Mouse (Mus musculus): ENCODE data around the gene Gabrg3. TPM values are rescaled to one million over a fixed set of nuclear protein-coding genes. Genes with fewer than 3 reads are reported as not detected.

The Gabrg3 gene
- polyA plus RNA-seq, 1 experiment from 2014 or later, result 0.78 TPM

GRCm38 (mm10) chr7:57138072-57138704 is 248.8 kb downstream of the Gabrg3 start:
- Histone ChIP-seq H3K9ac (ENCODE audit: low read length) (no peak overlapping the region), H3K4me3 (ENCODE audit: control insufficient read depth in 1 of 2, insufficient read depth in 1 of 2, low read depth in 1 of 2, low read length in 2 of 2) (no peak overlapping the region), H3K27ac (replicated peaks in 1 of 2; ENCODE audit: control insufficient read depth in 1 of 2, insufficient read depth in 1 of 2, low read depth in 2 of 2, low read length in 2 of 2) (no peak overlapping the region), H3K27me3 (ENCODE audit: control insufficient read depth, insufficient read depth, low read length) (no peaks in the 10 kb centered on the region), H3K4me1 (ENCODE audit: control insufficient read depth in 2 of 2, insufficient read depth in 2 of 2, low read length in 2 of 2) (no peaks in the 10 kb centered on the region), H3K4me2 (ENCODE audit: low read length) (no peak overlapping the region), H3K9me3 (ENCODE audit: control insufficient read depth, low read length) (peaks cover 7% of the 10 kb centered on the region; the same call in 1 of the 2 replicates), H3K36me3 (ENCODE audit: control insufficient read depth, insufficient read depth, low read length) (no peaks in the 10 kb centered on the region)
- 71% methylated on average over 4 of the region's 4 CpGs for WGBS
- ATAC-seq (ENCODE audit: insufficient number of reproducible peaks, insufficient read depth, low FRiP score, low read depth), result no peak

GRCm38 (mm10) chr7:57133009-57133408 is 254.0 kb downstream of the Gabrg3 start:
- H3K4me3 ChIP-seq (ENCODE audit: control insufficient read depth in 1 of 2, insufficient read depth in 1 of 2, low read depth in 1 of 2, low read length in 2 of 2), result no peak overlapping the region
- no peaks in the 10 kb centered on the region for H3K4me1 ChIP-seq (ENCODE audit: control insufficient read depth in 2 of 2, insufficient read depth in 2 of 2, low read length in 2 of 2)
- H3K4me2 ChIP-seq (ENCODE audit: low read length), result no peak overlapping the region
- no peak for ATAC-seq (ENCODE audit: insufficient number of reproducible peaks, insufficient read depth, low FRiP score, low read depth)
- H3K9ac ChIP-seq (ENCODE audit: low read length), result no peak overlapping the region
- no peak overlapping the region for H3K27ac ChIP-seq (replicated peaks in 1 of 2; ENCODE audit: control insufficient read depth in 1 of 2, insufficient read depth in 1 of 2, low read depth in 2 of 2, low read length in 2 of 2)
- no peaks in the 10 kb centered on the region for H3K27me3 ChIP-seq (ENCODE audit: control insufficient read depth, insufficient read depth, low read length)
- H3K9me3 ChIP-seq (ENCODE audit: control insufficient read depth, low read length), result 0 out of 2 replicates have a peak, but pooled peaks cover 3% of the 10 kb centered on the region
- 63% methylated on average over 4 of the region's 4 CpGs for WGBS
- H3K36me3 ChIP-seq (ENCODE audit: control insufficient read depth, insufficient read depth, low read length), result no peaks in the 10 kb centered on the region

DNA sequence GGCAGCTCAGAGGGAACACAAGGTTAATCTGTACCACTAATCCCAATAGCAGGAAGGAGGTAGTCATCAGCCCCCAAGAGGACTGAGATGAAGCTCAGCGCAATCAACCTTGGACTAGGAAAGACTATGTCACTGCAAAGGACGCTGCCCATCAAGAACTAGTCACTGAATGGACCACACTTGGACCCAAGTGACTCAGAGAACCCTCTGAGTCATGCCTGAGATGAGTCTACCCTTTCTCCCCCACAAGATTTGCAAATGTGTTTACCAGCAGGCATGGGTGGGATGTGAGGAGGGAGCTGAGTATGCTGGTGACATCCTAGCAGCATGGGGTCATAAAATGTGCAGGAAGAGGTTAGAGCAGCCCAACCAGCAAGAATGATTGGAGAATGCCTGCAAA is 254.5 kb downstream of the Gabrg3 start:
- no peak overlapping the region for H3K4me2 ChIP-seq (ENCODE audit: low read length)
- H3K27ac ChIP-seq (replicated peaks in 1 of 2; ENCODE audit: control insufficient read depth in 1 of 2, insufficient read depth in 1 of 2, low read depth in 2 of 2, low read length in 2 of 2), result no peak overlapping the region
- H3K9ac ChIP-seq (ENCODE audit: low read length), result no peak overlapping the region
- 0 out of 2 replicates have a peak, but pooled peaks cover 3% of the 10 kb centered on the region for H3K9me3 ChIP-seq (ENCODE audit: control insufficient read depth, low read length)
- H3K4me3 ChIP-seq (ENCODE audit: control insufficient read depth in 1 of 2, insufficient read depth in 1 of 2, low read depth in 1 of 2, low read length in 2 of 2), result no peak overlapping the region
- ATAC-seq (ENCODE audit: insufficient number of reproducible peaks, insufficient read depth, low FRiP score, low read depth), result no peak
- H3K27me3 ChIP-seq (ENCODE audit: control insufficient read depth, insufficient read depth, low read length), result no peaks in the 10 kb centered on the region
- WGBS, result 71% methylated on average over 2 of the region's 2 CpGs
- no peaks in the 10 kb centered on the region for H3K4me1 ChIP-seq (ENCODE audit: control insufficient read depth in 2 of 2, insufficient read depth in 2 of 2, low read length in 2 of 2)
- no peaks in the 10 kb centered on the region for H3K36me3 ChIP-seq (ENCODE audit: control insufficient read depth, insufficient read depth, low read length)

DNA sequence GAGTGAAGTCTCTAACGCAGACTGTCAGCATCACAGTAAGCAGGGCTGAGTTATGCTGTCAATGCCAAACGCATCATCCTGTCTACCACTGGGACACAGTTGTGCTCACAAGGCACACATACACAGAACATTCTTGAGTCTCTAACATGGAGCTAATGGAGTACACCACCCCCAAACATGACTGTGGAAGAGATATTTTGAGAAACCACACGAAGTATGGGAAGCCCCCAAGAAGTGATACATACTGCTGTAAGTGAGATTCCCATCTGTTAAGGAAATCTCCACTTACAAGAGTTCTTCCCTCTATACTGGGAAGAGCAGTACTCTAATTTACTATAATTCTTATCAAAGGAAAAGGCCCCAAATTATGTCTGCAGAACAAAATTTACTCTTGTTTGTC is 286.9 kb downstream of the Gabrg3 start:
- Histone ChIP-seq H3K27me3 (ENCODE audit: control insufficient read depth, insufficient read depth, low read length) (no peaks in the 10 kb centered on the region), H3K4me1 (ENCODE audit: control insufficient read depth in 2 of 2, insufficient read depth in 2 of 2, low read length in 2 of 2) (no peaks in the 10 kb centered on the region), H3K4me2 (ENCODE audit: low read length) (no peak overlapping the region), H3K36me3 (ENCODE audit: control insufficient read depth, insufficient read depth, low read length) (no peaks in the 10 kb centered on the region), H3K27ac (replicated peaks in 1 of 2; ENCODE audit: control insufficient read depth in 1 of 2, insufficient read depth in 1 of 2, low read depth in 2 of 2, low read length in 2 of 2) (no peak overlapping the region), H3K9me3 (ENCODE audit: control insufficient read depth, low read length) (no peaks in the 10 kb centered on the region), H3K4me3 (ENCODE audit: control insufficient read depth in 1 of 2, insufficient read depth in 1 of 2, low read depth in 1 of 2, low read length in 2 of 2) (no peak overlapping the region), H3K9ac (ENCODE audit: low read length) (no peak overlapping the region)
- ATAC-seq (ENCODE audit: insufficient number of reproducible peaks, insufficient read depth, low FRiP score, low read depth), result no peak
- 58% methylated on average over 3 of the region's 3 CpGs for WGBS

GRCm38 (mm10) chr7:57082071-57082470 is 304.9 kb downstream of the Gabrg3 start:
- Histone ChIP-seq H3K4me3 (ENCODE audit: control insufficient read depth in 1 of 2, insufficient read depth in 1 of 2, low read depth in 1 of 2, low read length in 2 of 2) (no peak overlapping the region), H3K36me3 (ENCODE audit: control insufficient read depth, insufficient read depth, low read length) (no peaks in the 10 kb centered on the region), H3K4me1 (ENCODE audit: control insufficient read depth in 2 of 2, insufficient read depth in 2 of 2, low read length in 2 of 2) (no peaks in the 10 kb centered on the region), H3K27ac (replicated peaks in 1 of 2; ENCODE audit: control insufficient read depth in 1 of 2, insufficient read depth in 1 of 2, low read depth in 2 of 2, low read length in 2 of 2) (no peak overlapping the region), H3K9ac (ENCODE audit: low read length) (no peak overlapping the region), H3K27me3 (ENCODE audit: control insufficient read depth, insufficient read depth, low read length) (no peaks in the 10 kb centered on the region), H3K9me3 (ENCODE audit: control insufficient read depth, low read length) (no peaks in the 10 kb centered on the region), H3K4me2 (ENCODE audit: low read length) (no peak overlapping the region)
- ATAC-seq (ENCODE audit: insufficient number of reproducible peaks, insufficient read depth, low FRiP score, low read depth), result no peak
- 64% methylated on average over 3 of the region's 3 CpGs for WGBS

GRCm38 (mm10) chr7:57071435-57072160 is 315.4 kb downstream of the Gabrg3 start:
- ATAC-seq (ENCODE audit: insufficient number of reproducible peaks, insufficient read depth, low FRiP score, low read depth), result no peak
- no peaks in the 10 kb centered on the region for H3K4me1 ChIP-seq (ENCODE audit: control insufficient read depth in 2 of 2, insufficient read depth in 2 of 2, low read length in 2 of 2)
- 85% methylated on average over 2 of the region's 2 CpGs for WGBS
- H3K9me3 ChIP-seq (ENCODE audit: control insufficient read depth, low read length), result no peaks in the 10 kb centered on the region
- H3K9ac ChIP-seq (ENCODE audit: low read length), result no peak overlapping the region
- H3K4me3 ChIP-seq (ENCODE audit: control insufficient read depth in 1 of 2, insufficient read depth in 1 of 2, low read depth in 1 of 2, low read length in 2 of 2), result no peak overlapping the region
- no peak overlapping the region for H3K27ac ChIP-seq (replicated peaks in 1 of 2; ENCODE audit: control insufficient read depth in 1 of 2, insufficient read depth in 1 of 2, low read depth in 2 of 2, low read length in 2 of 2)
- no peaks in the 10 kb centered on the region for H3K36me3 ChIP-seq (ENCODE audit: control insufficient read depth, insufficient read depth, low read length)
- H3K27me3 ChIP-seq (ENCODE audit: control insufficient read depth, insufficient read depth, low read length), result no peaks in the 10 kb centered on the region
- H3K4me2 ChIP-seq (ENCODE audit: low read length), result no peak overlapping the region

GRCm38 (mm10) chr7:57065398-57065797 is 321.6 kb downstream of the Gabrg3 start:
- H3K27me3 ChIP-seq (ENCODE audit: control insufficient read depth, insufficient read depth, low read length), result no peaks in the 10 kb centered on the region
- no peak overlapping the region for H3K9ac ChIP-seq (ENCODE audit: low read length)
- no peaks in the 10 kb centered on the region for H3K36me3 ChIP-seq (ENCODE audit: control insufficient read depth, insufficient read depth, low read length)
- ATAC-seq (ENCODE audit: insufficient number of reproducible peaks, insufficient read depth, low FRiP score, low read depth), result no peak
- H3K4me2 ChIP-seq (ENCODE audit: low read length), result no peak overlapping the region
- no peaks in the 10 kb centered on the region for H3K4me1 ChIP-seq (ENCODE audit: control insufficient read depth in 2 of 2, insufficient read depth in 2 of 2, low read length in 2 of 2)
- 72% methylated on average over 3 of the region's 3 CpGs for WGBS
- H3K9me3 ChIP-seq (ENCODE audit: control insufficient read depth, low read length), result no peaks in the 10 kb centered on the region
- H3K27ac ChIP-seq (replicated peaks in 1 of 2; ENCODE audit: control insufficient read depth in 1 of 2, insufficient read depth in 1 of 2, low read depth in 2 of 2, low read length in 2 of 2), result no peak overlapping the region
- H3K4me3 ChIP-seq (ENCODE audit: control insufficient read depth in 1 of 2, insufficient read depth in 1 of 2, low read depth in 1 of 2, low read length in 2 of 2), result no peak overlapping the region

All from heart, embryonic 14.5 days (tissue).